ENCODE assay signal across 9 mouse cellular contexts in the genomic region with DNA sequence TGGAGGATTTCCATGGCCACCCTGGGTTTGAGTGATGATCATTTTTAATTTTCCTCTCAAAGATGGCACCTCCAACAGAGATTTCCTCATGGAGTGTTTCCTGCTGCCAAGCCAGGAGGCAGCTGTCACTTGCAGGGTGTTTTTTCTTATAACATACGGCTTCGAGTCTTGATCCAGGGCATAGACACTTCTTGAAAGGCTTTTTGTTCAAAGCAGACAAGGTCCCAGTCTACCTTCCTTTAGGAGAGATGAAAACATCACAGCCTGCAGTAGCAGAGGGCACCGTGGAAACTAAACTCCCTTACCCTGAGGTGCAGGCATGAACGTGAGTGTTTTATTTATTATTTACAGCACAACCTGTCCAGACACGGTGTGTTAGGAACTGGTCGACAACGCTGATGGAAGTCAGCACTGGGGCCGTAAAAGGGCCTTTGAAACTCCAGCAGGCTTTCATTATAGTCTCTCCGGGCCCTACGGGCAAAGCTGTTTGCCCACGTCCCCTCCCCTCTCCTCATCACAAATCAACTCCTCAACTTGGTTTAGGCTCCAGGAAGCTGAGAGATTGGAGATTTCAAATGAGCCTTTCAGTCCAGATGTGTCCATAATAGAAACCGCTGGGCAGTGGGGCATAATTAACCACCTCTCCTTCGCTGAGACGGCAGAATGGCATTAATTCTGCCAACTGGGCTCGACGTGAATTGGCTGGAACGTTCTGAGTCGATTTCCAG. TPM values are rescaled to one million over a fixed set of nuclear protein-coding genes. Genes with fewer than 3 reads are reported as not detected.
DNase-seq lines count a peak whose midpoint lies in the region; ATAC-seq and TF ChIP-seq lines count a peak whose summit lies in the region.
"Had no signal": no experiment of that assay in that cellular context is flagged by ENCODE, and none has a peak within 500 bp of the region (broad histone marks: within the 10 kb centered on the region; RNA-seq: fewer than 3 reads in every experiment).

No protein-coding gene starts in this region.

- DNase-seq in heart, adult 8-10 months (ENCODE audit: low spot score): no peak
- DNase-seq in cerebellum, postnatal 25 days: peak; percentile 32 to 49
- no peak for DNase-seq in heart, postnatal 0 days (ENCODE audit: low spot score)
- DNase-seq in midbrain, postnatal 0 days (ENCODE audit: low spot score): peak; percentile 64
- DNase-seq in gastrocnemius, postnatal 10 days: no peak
- no peak for DNase-seq in Muller cell, postnatal 12 days (ENCODE audit: inconsistent ontology term)
- DNase-seq in layer of hippocampus, postnatal 25 days (ENCODE audit: extremely low spot score in 1 of 2, low spot score in 1 of 2): no peak

- no peaks in the 10 kb centered on the region for H3K9me3 ChIP-seq in heart, embryonic 12.5 days (replicated peaks)
- H3K9me3 ChIP-seq in heart, postnatal 0 days (replicated peaks; ENCODE audit: control insufficient read depth, low read length): no peaks in the 10 kb centered on the region
- no peaks in the 10 kb centered on the region for H3K9me3 ChIP-seq in midbrain, postnatal 0 days (ENCODE audit: low read length)

- H3K36me3 ChIP-seq in heart, embryonic 12.5 days: no peaks in the 10 kb centered on the region
- no peaks in the 10 kb centered on the region for H3K36me3 ChIP-seq in heart, postnatal 0 days (replicated peaks; ENCODE audit: control insufficient read depth, insufficient read depth, low read length)
- H3K36me3 ChIP-seq in midbrain, postnatal 0 days (ENCODE audit: insufficient read depth, low read length): no peaks in the 10 kb centered on the region

- no peak for ATAC-seq in heart, embryonic 12.5 days (ENCODE audit: insufficient number of reproducible peaks, low FRiP score)
- ATAC-seq in heart, postnatal 0 days (ENCODE audit: insufficient read depth, low read depth): peak; percentile 40; the same call in 1 of the 2 replicates
- ATAC-seq in midbrain, postnatal 0 days (ENCODE audit: low FRiP score): peak; percentile 54

- no peak overlapping the region for H3K9ac ChIP-seq in heart, embryonic 12.5 days
- no peak overlapping the region for H3K9ac ChIP-seq in heart, postnatal 0 days (replicated peaks; ENCODE audit: low read depth, low read length)
- H3K9ac ChIP-seq in midbrain, postnatal 0 days (replicated peaks; ENCODE audit: low read length, poor library complexity, severe bottlenecking): no peak overlapping the region

- TF ChIP-seq EP300 in heart, postnatal 0 days (IDR thresholded peaks at IDR 0.05; ENCODE audit: low read depth): no peak

- H3K27me3 ChIP-seq in heart, embryonic 12.5 days (replicated peaks): no peaks in the 10 kb centered on the region
- no peaks in the 10 kb centered on the region for H3K27me3 ChIP-seq in heart, postnatal 0 days (ENCODE audit: control insufficient read depth, insufficient read depth, low read length)
- no peaks in the 10 kb centered on the region for H3K27me3 ChIP-seq in midbrain, postnatal 0 days (ENCODE audit: insufficient read depth, low read length)

- H3K27ac ChIP-seq in heart, embryonic 12.5 days (ENCODE audit: poor library complexity, severe bottlenecking): peak overlapping the region; percentile 79
- peak overlapping the region; percentile 67 for H3K27ac ChIP-seq in heart, postnatal 0 days (ENCODE audit: low read depth)
- H3K27ac ChIP-seq in midbrain, postnatal 0 days (ENCODE audit: low read depth, low read length): no peak overlapping the region
- H3K27ac ChIP-seq: layer of hippocampus, adult 2 months had no signal

- peak overlapping the region; percentile 40 for H3K4me2 ChIP-seq in heart, embryonic 12.5 days
- H3K4me2 ChIP-seq in heart, postnatal 0 days (ENCODE audit: low read depth, low read length): peak overlapping the region; percentile 27
- peak overlapping the region; percentile 24; the same call in 1 of the 2 replicates for H3K4me2 ChIP-seq in midbrain, postnatal 0 days (ENCODE audit: low read depth, low read length, poor library complexity, severe bottlenecking)

- H3K4me3 ChIP-seq in heart, embryonic 12.5 days: no peak overlapping the region
- no peak overlapping the region; the same call in 1 of the 2 replicates for H3K4me3 ChIP-seq in heart, postnatal 0 days (ENCODE audit: low read depth, low read length)
- H3K4me3 ChIP-seq in midbrain, postnatal 0 days (ENCODE audit: low read depth, low read length): no peak overlapping the region
- H3K4me3 ChIP-seq: layer of hippocampus, adult 2 months had no signal

- H3K4me1 ChIP-seq in heart, embryonic 12.5 days (replicated peaks): peaks cover 43% of the 10 kb centered on the region
- peaks cover 25% of the 10 kb centered on the region for H3K4me1 ChIP-seq in heart, postnatal 0 days (ENCODE audit: control insufficient read depth, insufficient read depth)
- peaks cover 3% of the 10 kb centered on the region; the same call in 1 of the 2 replicates for H3K4me1 ChIP-seq in midbrain, postnatal 0 days (ENCODE audit: insufficient read depth, low read length)

- no peak for TF ChIP-seq CTCF in heart, postnatal 0 days (IDR thresholded peaks at IDR 0.05; ENCODE audit: low read depth)
- TF ChIP-seq CTCF in midbrain, postnatal 0 days (IDR thresholded peaks at IDR 0.05): no peak

- WGBS in heart, embryonic 12.5 days: 50% methylated on average over 18 of the region's 18 CpGs
- 41% methylated on average over 18 of the region's 18 CpGs for whole genome bisulfite sequencing in heart, postnatal 0 days
- 13% methylated on average over 18 of the region's 18 CpGs for WGBS in midbrain, postnatal 0 days

RNA-seq across cellular contexts. Expression of a gene that starts 57.2 kb away (rescaled TPM):
- 8.5 and 8.7 TPM in 2 replicates for polyA plus RNA-seq in heart, embryonic 12.5 days (2016; fragmentation: Nextera tagmentation; extraction: Ambion mirVana)
- under 1 TPM; 0.16 to 0.56 (median 0.30) TPM for total RNA-seq in heart, adult 8-10 months (2022)
- total RNA-seq in heart, postnatal 0 days (2014; rRNA removed; ENCODE audit: low replicate concordance): 1.8 and 4.6 TPM in 2 replicates
- polyA plus RNA-seq in heart, postnatal 0 days (2015; fragmentation: Nextera tagmentation; extraction: Ambion mirVana): 2.9 and 3.1 TPM in 2 replicates
- 21.9 and 26.5 TPM in 2 replicates for total RNA-seq in midbrain, postnatal 0 days (2014; rRNA removed)
- polyA plus RNA-seq in midbrain, postnatal 0 days (2015; fragmentation: Nextera tagmentation; extraction: Ambion mirVana): 18.9 and 20.1 TPM in 2 replicates
- total RNA-seq in gastrocnemius, postnatal 10 days (2021): 1 to 10 TPM; 1.6 to 1.7 TPM
- 100 to 1,000 TPM; 102 to 109 TPM for total RNA-seq in layer of hippocampus, postnatal 25 days (2021)

Comparison
In these comparisons a context has a peak if more than half of its experiments do, and no peak if none do; other contexts are left out.
1. DNase-seq: peak in cerebellum, postnatal 25 days (2 of 2) and midbrain, postnatal 0 days (single experiment); none in heart, adult 8-10 months (single experiment), heart, postnatal 0 days (single experiment), gastrocnemius, postnatal 10 days (single experiment), Muller cell, postnatal 12 days (single experiment) and layer of hippocampus, postnatal 25 days (0 of 2).
2. Peak in every context shown above with its lines, with median percentiles within 50 percentile points of each other: H3K4me2 ChIP-seq.